Mouse (Mus musculus): ENCODE results near the gene Bckdk.

GRCm38 (mm10) chr7:127895442-127895841 is 8.4 kb upstream of the Bckdk start, which contains the start of the genes Gm21974 and Vkorc1:
- peak; percentile 86 for TF ChIP-seq POLR2A (IDR thresholded peaks at IDR 0.05; ENCODE audit: borderline replicate concordance, insufficient read depth, low read length)
- TF ChIP-seq CTCF (IDR thresholded peaks at IDR 0.05; ENCODE audit: borderline replicate concordance, insufficient read depth, low read depth, low read length), result peak; percentile 53; the same call in 1 of the 2 replicates
